Mouse (Mus musculus) adrenal gland (tissue): ENCODE results near the gene Acsm5.
"Not testable (repeated sequence)": the region's sequence is repeated elsewhere in the genome, so short reads cannot be mapped to it uniquely, and the experiment has no call there.

Experiments
- intact Hi-C: fragments of 180-260 bp; cut with DNase I; formaldehyde crosslinking; loops from one replicate; pipeline ENCODE4 v1.15.1; 2025

Gene Acsm5

GRCm38 (mm10) chr7:119542445-119542844 lies 23.2 kb downstream of the Acsm5 start:
- intact Hi-C loops = no loop called here

- intact Hi-C loops = no loop called here
Measured at GRCm38 (mm10) chr7:119545572-119545971, 26.3 kb downstream of the Acsm5 start.

- intact Hi-C loops = no loop called here
Measured at GRCm38 (mm10) chr7:119550471-119551222, 31.4 kb downstream of the Acsm5 start.

GRCm38 (mm10) chr7:119554040-119554439 lies 34.8 kb downstream of the Acsm5 start, which contains the start of gene Acsm2:
TSS of gene Acsm2 (plus strand) at chr7:119554340.
- intact Hi-C loops = no loop called here

GRCm38 (mm10) chr7:119559789-119560451 lies 40.7 kb downstream of the Acsm5 start:
- intact Hi-C loops = no loop called here

- intact Hi-C loops = no loop called here
Measured at GRCm38 (mm10) chr7:119560452-119560835, 41.2 kb downstream of the Acsm5 start.

- intact Hi-C loops = no loop called here
Measured at GRCm38 (mm10) chr7:119561441-119561840, 42.2 kb downstream of the Acsm5 start.

- intact Hi-C loops = not testable (repeated sequence)
Measured at GRCm38 (mm10) chr7:119562476-119562875, 43.2 kb downstream of the Acsm5 start.

GRCm38 (mm10) chr7:119594530-119595107 lies 75.4 kb downstream of the Acsm5 start:
- intact Hi-C loops = loop anchor here (5.0 kb wide), 1 partner anchor 678 kb away; no protein-coding TSS in a partner anchor
